Mouse (Mus musculus): ENCODE results near the gene Slc17a5. TPM values are rescaled to one million over a fixed set of nuclear protein-coding genes. Genes with fewer than 3 reads are reported as not detected.

Gene Slc17a5
- polyA plus RNA-seq, 1 experiment from 2014 or later: 16.9 TPM

DNA sequence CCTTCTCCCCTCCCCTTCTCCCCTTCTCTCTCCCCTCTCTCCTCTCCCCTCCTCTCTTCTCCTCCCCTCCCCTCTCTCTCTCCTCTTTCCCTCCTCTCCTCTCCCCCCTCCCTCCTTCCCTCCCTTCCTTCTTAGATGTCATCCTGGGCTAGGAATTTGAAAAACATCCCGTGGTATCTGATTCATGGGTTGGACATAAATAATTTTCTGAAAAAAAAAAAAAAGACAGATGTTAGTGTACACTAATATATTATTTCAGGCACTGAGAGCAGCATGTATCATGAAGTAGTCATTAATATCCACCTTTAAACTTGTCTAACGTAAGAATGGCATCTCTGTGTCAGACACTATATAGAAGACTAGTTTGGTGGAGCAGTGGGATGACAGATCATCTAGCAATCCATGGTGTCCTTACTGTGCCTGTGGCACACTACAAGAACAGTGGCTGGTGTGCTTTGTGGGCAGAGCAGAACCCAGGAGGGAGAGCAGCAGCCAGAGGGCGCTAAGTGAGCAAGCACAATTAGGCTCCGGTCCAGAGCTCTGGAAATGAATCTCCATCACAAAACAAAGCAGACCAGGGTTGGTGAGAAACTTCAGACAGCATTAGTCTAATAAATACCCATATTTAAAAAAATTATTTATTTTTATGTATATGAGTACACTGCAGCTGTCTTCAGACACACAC, 13.3 kb upstream of the Slc17a5 start:
- no peak overlapping the region for H3K4me3 ChIP-seq (replicated peaks; ENCODE audit: low read depth, low read length)
- 67% methylated on average over 4 of the region's 4 CpGs for WGBS
- no peaks in the 10 kb centered on the region for H3K36me3 ChIP-seq (ENCODE audit: control insufficient read depth, insufficient read depth, low read length)
- H3K4me2 ChIP-seq (ENCODE audit: low read length): no peak overlapping the region
- no peaks in the 10 kb centered on the region for H3K9me3 ChIP-seq (ENCODE audit: control insufficient read depth, low read length)
- no peak overlapping the region for H3K27ac ChIP-seq (replicated peaks; ENCODE audit: low read depth, low read length)
- no peaks in the 10 kb centered on the region for H3K27me3 ChIP-seq (ENCODE audit: control insufficient read depth, insufficient read depth, low read length)
- DNase-seq (peak; percentile 43), ATAC-seq (ENCODE audit: low FRiP score, low TSS enrichment) (no peak)
- no peaks in the 10 kb centered on the region for H3K4me1 ChIP-seq (ENCODE audit: control insufficient read depth, insufficient read depth, low read length)
- H3K9ac ChIP-seq (replicated peaks; ENCODE audit: low read length): no peak overlapping the region

DNA sequence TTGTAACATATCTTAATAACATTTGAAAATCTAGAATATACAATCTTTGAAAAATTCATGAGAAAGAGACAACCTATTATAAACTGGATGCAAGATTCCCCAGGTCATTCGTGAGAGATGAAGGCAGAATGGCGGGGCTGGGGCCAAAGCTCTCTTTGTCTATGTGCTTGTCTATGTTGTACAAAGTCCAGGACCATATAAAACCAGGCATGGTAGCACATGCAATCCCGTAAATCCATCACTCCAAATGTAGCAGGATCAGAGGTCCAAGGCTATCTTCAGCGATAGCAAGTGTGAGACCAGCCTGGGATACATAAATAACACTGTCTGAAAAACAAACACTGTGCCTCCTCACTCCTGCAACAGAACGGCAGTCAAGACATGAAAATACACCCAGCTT, 12.1 kb upstream of the Slc17a5 start:
- Histone ChIP-seq H3K4me2 (ENCODE audit: low read length) (no peak overlapping the region), H3K4me3 (replicated peaks; ENCODE audit: low read depth, low read length) (no peak overlapping the region), H3K27ac (replicated peaks; ENCODE audit: low read depth, low read length) (no peak overlapping the region), H3K9me3 (ENCODE audit: control insufficient read depth, low read length) (no peaks in the 10 kb centered on the region), H3K4me1 (ENCODE audit: control insufficient read depth, insufficient read depth, low read length) (no peaks in the 10 kb centered on the region), H3K27me3 (ENCODE audit: control insufficient read depth, insufficient read depth, low read length) (no peaks in the 10 kb centered on the region), H3K36me3 (ENCODE audit: control insufficient read depth, insufficient read depth, low read length) (no peaks in the 10 kb centered on the region), H3K9ac (replicated peaks; ENCODE audit: low read length) (no peak overlapping the region)
- WGBS: 86% methylated on average over 5 of the region's 5 CpGs
- DNase-seq: no peak
- no peak for ATAC-seq (ENCODE audit: low FRiP score, low TSS enrichment)

DNA sequence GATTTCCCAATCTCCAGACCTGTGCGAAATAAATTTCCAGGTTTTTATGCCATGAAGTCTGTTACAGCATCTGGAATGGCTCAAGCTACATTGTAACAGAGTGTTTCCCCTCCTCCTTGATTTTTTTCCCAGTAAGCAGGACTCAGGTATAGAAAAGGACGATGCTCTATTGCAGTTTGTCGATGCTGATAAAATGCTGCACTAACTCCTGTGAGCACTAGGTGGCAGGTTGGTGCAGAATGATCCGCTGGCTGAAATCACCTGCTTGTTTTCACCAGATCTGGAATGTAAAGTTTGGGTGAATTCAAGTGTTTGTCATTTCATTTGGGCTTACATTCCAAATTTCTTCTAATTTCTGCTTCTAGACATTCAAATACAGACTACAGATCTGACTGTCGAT, 9.0 kb upstream of the Slc17a5 start:
- no peaks in the 10 kb centered on the region for H3K9me3 ChIP-seq (ENCODE audit: control insufficient read depth, low read length)
- no peaks in the 10 kb centered on the region for H3K36me3 ChIP-seq (ENCODE audit: control insufficient read depth, insufficient read depth, low read length)
- DNase-seq (peak; percentile 82), ATAC-seq (ENCODE audit: low FRiP score, low TSS enrichment) (no peak; the same call in 1 of the 2 replicates)
- H3K27ac ChIP-seq (replicated peaks; ENCODE audit: low read depth, low read length): no peak overlapping the region
- no peak overlapping the region for H3K4me3 ChIP-seq (replicated peaks; ENCODE audit: low read depth, low read length)
- no peak overlapping the region for H3K9ac ChIP-seq (replicated peaks; ENCODE audit: low read length)
- WGBS: 7% methylated on average over 5 of the region's 5 CpGs
- no peaks in the 10 kb centered on the region for H3K27me3 ChIP-seq (ENCODE audit: control insufficient read depth, insufficient read depth, low read length)
- no peaks in the 10 kb centered on the region for H3K4me1 ChIP-seq (ENCODE audit: control insufficient read depth, insufficient read depth, low read length)
- no peak overlapping the region for H3K4me2 ChIP-seq (ENCODE audit: low read length)

DNA sequence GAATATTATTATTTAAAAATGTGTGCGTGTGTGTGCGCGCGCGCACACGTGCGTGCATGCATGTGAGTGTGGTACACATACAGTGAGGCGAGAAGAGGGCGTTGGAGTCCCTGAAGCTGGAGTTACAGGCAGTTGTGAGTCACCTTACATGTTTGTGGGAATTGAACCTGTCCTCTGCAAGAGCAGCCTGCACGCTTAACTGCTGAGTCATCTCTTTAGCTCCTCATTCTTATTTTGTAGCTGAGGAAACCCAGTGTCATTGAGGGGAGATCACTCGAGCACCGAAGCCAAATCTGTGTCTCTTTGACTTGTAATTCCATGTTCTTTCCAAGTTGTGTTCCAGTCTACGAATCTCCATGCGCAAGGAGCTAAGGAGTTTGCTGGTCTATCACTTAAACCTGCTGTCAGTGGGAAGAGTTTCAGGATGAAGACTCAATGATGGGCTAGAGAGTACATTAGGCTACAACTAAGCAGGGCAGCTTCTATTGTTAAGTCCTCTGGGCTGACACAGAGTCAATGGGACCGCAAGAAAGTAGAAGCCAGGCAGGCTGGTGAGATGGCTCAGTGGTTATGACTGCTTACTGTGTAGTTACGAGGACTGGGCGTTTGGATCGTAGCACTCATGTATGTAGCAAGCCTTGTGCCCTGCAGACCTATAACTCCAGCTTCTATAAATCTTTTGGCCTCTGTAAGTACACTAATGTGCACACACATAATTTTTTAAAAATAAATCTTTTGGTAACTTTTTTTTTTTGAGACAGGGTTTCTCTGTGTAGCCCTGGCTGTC, 8.1 kb upstream of the Slc17a5 start:
- DNase-seq: no peak
- no peak overlapping the region for H3K9ac ChIP-seq (replicated peaks; ENCODE audit: low read length)

DNA sequence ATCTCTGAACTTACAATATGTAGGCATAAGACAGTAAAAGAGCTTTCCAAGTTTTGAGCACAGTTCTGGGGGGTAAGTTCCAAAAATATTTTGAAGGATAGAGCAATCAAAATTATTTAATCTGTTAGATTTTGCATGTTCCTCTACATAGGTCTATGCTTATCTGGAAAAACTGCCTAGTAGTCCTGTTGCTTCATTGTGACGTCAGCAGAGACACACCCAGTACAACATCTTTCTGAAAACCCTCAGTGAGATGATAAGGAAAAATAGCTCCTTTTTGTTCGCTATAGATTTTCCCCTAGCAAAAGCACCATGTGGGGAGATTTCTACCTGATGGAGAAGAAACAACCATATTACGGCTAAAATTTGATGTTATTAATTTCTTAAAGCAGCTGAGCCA, 7.4 kb upstream of the Slc17a5 start:
- Histone ChIP-seq H3K4me3 (replicated peaks; ENCODE audit: low read depth, low read length) (no peak overlapping the region), H3K4me1 (ENCODE audit: control insufficient read depth, insufficient read depth, low read length) (no peaks in the 10 kb centered on the region), H3K9me3 (ENCODE audit: control insufficient read depth, low read length) (no peaks in the 10 kb centered on the region), H3K27me3 (ENCODE audit: control insufficient read depth, insufficient read depth, low read length) (no peaks in the 10 kb centered on the region), H3K27ac (replicated peaks; ENCODE audit: low read depth, low read length) (no peak overlapping the region), H3K36me3 (ENCODE audit: control insufficient read depth, insufficient read depth, low read length) (no peaks in the 10 kb centered on the region), H3K9ac (replicated peaks; ENCODE audit: low read length) (no peak overlapping the region), H3K4me2 (ENCODE audit: low read length) (no peak overlapping the region)
- ATAC-seq (ENCODE audit: low FRiP score, low TSS enrichment) (no peak), DNase-seq (no peak)
- 90% methylated on average over 3 of the region's 3 CpGs for WGBS

More for the DNA sequence above, 8.1 kb upstream of the Slc17a5 start:
- Histone ChIP-seq H3K4me1 (ENCODE audit: control insufficient read depth, insufficient read depth, low read length) (no peaks in the 10 kb centered on the region), H3K36me3 (ENCODE audit: control insufficient read depth, insufficient read depth, low read length) (no peaks in the 10 kb centered on the region), H3K4me2 (ENCODE audit: low read length) (no peak overlapping the region), H3K4me3 (replicated peaks; ENCODE audit: low read depth, low read length) (no peak overlapping the region), H3K9me3 (ENCODE audit: control insufficient read depth, low read length) (no peaks in the 10 kb centered on the region), H3K27ac (replicated peaks; ENCODE audit: low read depth, low read length) (no peak overlapping the region), H3K27me3 (ENCODE audit: control insufficient read depth, insufficient read depth, low read length) (no peaks in the 10 kb centered on the region)
- 93% methylated on average over 18 of the region's 18 CpGs for WGBS
- ATAC-seq (ENCODE audit: low FRiP score, low TSS enrichment): no peak

DNA sequence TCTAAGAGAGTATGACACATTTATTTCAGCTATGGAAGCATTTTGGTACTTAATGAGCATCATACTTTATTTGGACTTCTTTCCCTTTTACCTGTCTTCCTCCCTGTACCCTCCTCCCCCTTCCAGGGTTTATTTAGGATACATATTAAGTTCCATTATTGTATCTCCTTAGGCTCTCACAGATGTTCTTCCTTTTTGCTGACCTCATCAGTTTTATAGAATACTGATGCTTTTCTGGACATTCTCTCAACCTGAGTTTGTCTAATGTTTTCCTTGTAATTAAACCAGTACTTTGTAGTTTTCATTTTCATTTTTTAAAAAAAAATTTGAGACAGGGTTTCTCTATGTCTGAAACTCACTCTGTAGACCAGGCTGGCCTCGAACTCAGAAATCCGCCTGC, 2.6 kb upstream of the Slc17a5 start:
- Histone ChIP-seq H3K9me3 (ENCODE audit: control insufficient read depth, low read length) (no peaks in the 10 kb centered on the region), H3K4me2 (ENCODE audit: low read length) (no peak overlapping the region), H3K9ac (replicated peaks; ENCODE audit: low read length) (no peak overlapping the region), H3K36me3 (ENCODE audit: control insufficient read depth, insufficient read depth, low read length) (no peaks in the 10 kb centered on the region), H3K4me3 (replicated peaks; ENCODE audit: low read depth, low read length) (no peak overlapping the region), H3K4me1 (ENCODE audit: control insufficient read depth, insufficient read depth, low read length) (peaks cover 8% of the 10 kb centered on the region), H3K27me3 (ENCODE audit: control insufficient read depth, insufficient read depth, low read length) (no peaks in the 10 kb centered on the region), H3K27ac (replicated peaks; ENCODE audit: low read depth, low read length) (no peak overlapping the region)
- WGBS: 90% methylated on average over 2 of the region's 2 CpGs
- DNase-seq (no peak), ATAC-seq (ENCODE audit: low FRiP score, low TSS enrichment) (no peak)

DNA sequence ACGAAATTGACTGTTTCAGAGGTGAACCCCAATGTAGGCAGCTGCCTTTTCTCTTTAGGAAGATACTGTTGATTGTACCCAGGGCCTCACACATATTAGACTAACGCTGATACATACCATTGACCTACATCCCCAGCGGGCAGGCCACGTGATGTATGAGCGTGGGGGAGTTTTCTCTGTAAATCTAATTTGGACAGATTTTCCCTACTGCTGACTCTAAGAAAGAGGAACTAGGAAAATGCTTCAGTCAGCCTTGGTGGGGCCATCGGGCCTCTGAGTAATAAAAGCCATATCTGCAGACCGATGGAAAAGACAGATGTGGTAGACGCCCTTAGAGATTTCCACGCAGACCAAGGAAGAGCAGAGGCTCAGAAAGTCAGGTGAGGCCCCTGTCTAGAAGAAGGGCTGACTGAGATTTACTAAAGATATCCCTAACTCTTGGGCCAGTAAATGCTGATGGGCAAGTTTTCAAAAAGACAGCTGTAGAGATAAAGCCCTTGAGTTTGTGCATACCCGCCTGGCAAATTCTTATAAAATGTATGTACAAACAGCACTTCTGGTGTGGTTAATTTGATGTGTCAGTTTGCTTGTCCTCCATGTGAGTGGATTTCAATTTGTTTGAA, 681 bp upstream of the Slc17a5 start:
- peak overlapping the region; percentile 60 for H3K4me2 ChIP-seq (ENCODE audit: low read length)
- H3K4me1 ChIP-seq (ENCODE audit: control insufficient read depth, insufficient read depth, low read length): peaks cover 8% of the 10 kb centered on the region
- DNase-seq: no peak
- H3K9me3 ChIP-seq (ENCODE audit: control insufficient read depth, low read length): no peaks in the 10 kb centered on the region
- 0 out of 2 replicates have a peak, but pooled peaks cover 5% of the 10 kb centered on the region for H3K36me3 ChIP-seq (ENCODE audit: control insufficient read depth, insufficient read depth, low read length)
- peak overlapping the region; percentile 61 for H3K4me3 ChIP-seq (replicated peaks; ENCODE audit: low read depth, low read length)
- H3K9ac ChIP-seq (replicated peaks; ENCODE audit: low read length): no peak overlapping the region
- peak overlapping the region; percentile 81; the same call in 1 of the 2 replicates for H3K27ac ChIP-seq (replicated peaks; ENCODE audit: low read depth, low read length)
- WGBS: 83% methylated on average over 10 of the region's 10 CpGs
- peak; percentile 16; the same call in 1 of the 2 replicates for ATAC-seq (ENCODE audit: low FRiP score, low TSS enrichment)
- no peaks in the 10 kb centered on the region for H3K27me3 ChIP-seq (ENCODE audit: control insufficient read depth, insufficient read depth, low read length)

DNA sequence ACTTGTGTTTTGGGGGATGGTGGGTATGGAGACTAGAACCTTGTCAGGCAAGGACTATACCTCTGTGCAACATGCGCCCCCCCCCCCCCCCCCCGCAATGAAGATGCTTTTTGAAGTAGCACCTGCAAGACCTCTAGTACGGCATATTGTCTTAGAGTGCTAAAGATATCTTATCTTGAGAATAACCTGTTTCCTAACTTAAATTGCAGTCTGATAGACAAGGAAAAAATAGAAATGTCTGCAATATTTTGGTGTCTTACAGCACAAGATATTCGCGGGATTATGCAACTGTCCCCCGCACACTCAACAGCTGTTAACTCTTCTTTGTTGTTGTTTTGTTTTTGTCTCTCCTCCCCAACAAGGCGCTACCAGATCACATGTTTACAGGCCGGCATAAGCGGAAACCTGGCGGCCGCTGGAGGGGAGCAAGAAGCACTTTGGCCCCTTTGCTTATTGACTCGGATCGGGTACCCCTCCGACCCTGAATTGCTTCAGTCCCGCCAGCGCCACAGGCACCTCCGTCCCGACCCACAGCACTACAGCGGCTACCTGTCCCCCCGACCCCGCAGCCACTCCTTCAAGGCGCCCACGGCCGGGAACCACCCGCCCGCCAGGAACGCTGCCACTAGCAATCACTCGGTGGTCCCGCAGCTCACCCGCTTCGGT, 490 bp downstream of the Slc17a5 start:
- Histone ChIP-seq H3K4me1 (ENCODE audit: control insufficient read depth, insufficient read depth, low read length) (peaks cover 8% of the 10 kb centered on the region), H3K27me3 (ENCODE audit: control insufficient read depth, insufficient read depth, low read length) (no peaks in the 10 kb centered on the region), H3K36me3 (ENCODE audit: control insufficient read depth, insufficient read depth, low read length) (0 out of 2 replicates have a peak, but pooled peaks cover 5% of the 10 kb centered on the region), H3K9ac (replicated peaks; ENCODE audit: low read length) (peak overlapping the region; percentile 70), H3K4me2 (ENCODE audit: low read length) (peak overlapping the region; percentile 60), H3K4me3 (replicated peaks; ENCODE audit: low read depth, low read length) (peak overlapping the region; percentile 61), H3K27ac (replicated peaks; ENCODE audit: low read depth, low read length) (peak overlapping the region; percentile 81), H3K9me3 (ENCODE audit: control insufficient read depth, low read length) (no peaks in the 10 kb centered on the region)
- peak; percentile 73 for ATAC-seq (ENCODE audit: low FRiP score, low TSS enrichment)
- peak; percentile 64 for DNase-seq
- 2% methylated on average over 31 of the region's 31 CpGs for WGBS

All from midbrain, embryonic 14.5 days (tissue).